Mouse (Mus musculus): ENCODE measurements around the gene Kidins220. TPM values are rescaled to one million over a fixed set of nuclear protein-coding genes. Genes with fewer than 3 reads are reported as not detected.

Gene Kidins220
- 161 and 165 TPM in 2 replicates for polyA plus RNA-seq (2012; rRNA removed)

- Histone ChIP-seq H3K4me3 (replicated peaks; ENCODE audit: insufficient read depth, low read depth, low read length) (peak within 1 kb of the TSS; percentile 81), H3K27ac (ENCODE audit: insufficient read depth, low read length) (no peak within 1 kb of the TSS; the same call in 1 of the 2 replicates), H3K27me3 (ENCODE audit: control insufficient read depth, insufficient read depth, low read length) (no peaks in the 10 kb centered on the region), H3K4me1 (ENCODE audit: control insufficient read depth, insufficient read depth, low read length) (no peaks in the 10 kb centered on the region)
- peak; percentile 92 to 96 for DNase-seq
- 10% methylated on average over 28 of the region's 29 CpGs for WGBS
- TF ChIP-seq POLR2A (IDR thresholded peaks at IDR 0.05; ENCODE audit: borderline replicate concordance, insufficient read depth, low read length) (peak; percentile 91), CTCF (IDR thresholded peaks at IDR 0.05; ENCODE audit: borderline replicate concordance, insufficient read depth, low read depth, low read length) (no peak)
Measured at GRCm38 (mm10) chr12:24974446-24975114, at the start of gene Kidins220. TSS of gene Kidins220 (plus strand) at chr12:24974925.

GRCm38 (mm10) chr12:24925276-24925675, 49.4 kb upstream of the Kidins220 start:
- TF ChIP-seq POLR2A (IDR thresholded peaks at IDR 0.05; ENCODE audit: borderline replicate concordance, insufficient read depth, low read length), result no peak
- TF ChIP-seq CTCF (IDR thresholded peaks at IDR 0.05; ENCODE audit: borderline replicate concordance, insufficient read depth, low read depth, low read length), result no peak
- DNase-seq, result no peak
- no peak overlapping the region for H3K27ac ChIP-seq (ENCODE audit: insufficient read depth, low read length)
- WGBS, result 90% methylated on average over 5 of the region's 5 CpGs
- peaks cover 5% of the 10 kb centered on the region for H3K4me1 ChIP-seq (ENCODE audit: control insufficient read depth, insufficient read depth, low read length)
- H3K27me3 ChIP-seq (ENCODE audit: control insufficient read depth, insufficient read depth, low read length), result no peaks in the 10 kb centered on the region
- H3K4me3 ChIP-seq (replicated peaks; ENCODE audit: insufficient read depth, low read depth, low read length), result no peak overlapping the region

- no peak overlapping the region for H3K27ac ChIP-seq (ENCODE audit: insufficient read depth, low read length)
- H3K4me1 ChIP-seq (ENCODE audit: control insufficient read depth, insufficient read depth, low read length), result peaks cover 5% of the 10 kb centered on the region
- 57% methylated on average over 4 of the region's 4 CpGs for WGBS
- DNase-seq, result no peak
- no peak overlapping the region for H3K4me3 ChIP-seq (replicated peaks; ENCODE audit: insufficient read depth, low read depth, low read length)
- TF ChIP-seq POLR2A (IDR thresholded peaks at IDR 0.05; ENCODE audit: borderline replicate concordance, insufficient read depth, low read length) (no peak), CTCF (IDR thresholded peaks at IDR 0.05; ENCODE audit: borderline replicate concordance, insufficient read depth, low read depth, low read length) (no peak)
- no peaks in the 10 kb centered on the region for H3K27me3 ChIP-seq (ENCODE audit: control insufficient read depth, insufficient read depth, low read length)
Measured at GRCm38 (mm10) chr12:24925684-24926083, 49.0 kb upstream of the Kidins220 start.

GRCm38 (mm10) chr12:24928051-24928748, 46.5 kb upstream of the Kidins220 start:
- DNase-seq, result peak; percentile 62 to 64
- Histone ChIP-seq H3K4me3 (replicated peaks; ENCODE audit: insufficient read depth, low read depth, low read length) (no peak overlapping the region), H3K27ac (ENCODE audit: insufficient read depth, low read length) (no peak overlapping the region), H3K27me3 (ENCODE audit: control insufficient read depth, insufficient read depth, low read length) (no peaks in the 10 kb centered on the region), H3K4me1 (ENCODE audit: control insufficient read depth, insufficient read depth, low read length) (peaks cover 5% of the 10 kb centered on the region)
- no peak for TF ChIP-seq POLR2A (IDR thresholded peaks at IDR 0.05; ENCODE audit: borderline replicate concordance, insufficient read depth, low read length)
- no peak for TF ChIP-seq CTCF (IDR thresholded peaks at IDR 0.05; ENCODE audit: borderline replicate concordance, insufficient read depth, low read depth, low read length)
- WGBS, result 41% methylated on average over 18 of the region's 18 CpGs

- Histone ChIP-seq H3K4me3 (replicated peaks; ENCODE audit: insufficient read depth, low read depth, low read length) (no peak overlapping the region), H3K4me1 (ENCODE audit: control insufficient read depth, insufficient read depth, low read length) (peaks cover 5% of the 10 kb centered on the region), H3K27ac (ENCODE audit: insufficient read depth, low read length) (no peak overlapping the region), H3K27me3 (ENCODE audit: control insufficient read depth, insufficient read depth, low read length) (no peaks in the 10 kb centered on the region)
- TF ChIP-seq CTCF (IDR thresholded peaks at IDR 0.05; ENCODE audit: borderline replicate concordance, insufficient read depth, low read depth, low read length) (no peak), POLR2A (IDR thresholded peaks at IDR 0.05; ENCODE audit: borderline replicate concordance, insufficient read depth, low read length) (no peak)
- WGBS, result 62% methylated on average over 7 of the region's 7 CpGs
- DNase-seq, result no peak
Measured at GRCm38 (mm10) chr12:24929043-24929442, 45.7 kb upstream of the Kidins220 start.

- TF ChIP-seq CTCF (IDR thresholded peaks at IDR 0.05; ENCODE audit: borderline replicate concordance, insufficient read depth, low read depth, low read length) (no peak), POLR2A (IDR thresholded peaks at IDR 0.05; ENCODE audit: borderline replicate concordance, insufficient read depth, low read length) (no peak)
- Histone ChIP-seq H3K4me3 (replicated peaks; ENCODE audit: insufficient read depth, low read depth, low read length) (no peak overlapping the region), H3K27me3 (ENCODE audit: control insufficient read depth, insufficient read depth, low read length) (no peaks in the 10 kb centered on the region), H3K27ac (ENCODE audit: insufficient read depth, low read length) (no peak overlapping the region), H3K4me1 (ENCODE audit: control insufficient read depth, insufficient read depth, low read length) (peaks cover 5% of the 10 kb centered on the region)
- no peak for DNase-seq
- 76% methylated on average over 3 of the region's 3 CpGs for WGBS
Measured at GRCm38 (mm10) chr12:24930760-24931159, 44.0 kb upstream of the Kidins220 start.

- TF ChIP-seq CTCF (IDR thresholded peaks at IDR 0.05; ENCODE audit: borderline replicate concordance, insufficient read depth, low read depth, low read length), result no peak
- TF ChIP-seq POLR2A (IDR thresholded peaks at IDR 0.05; ENCODE audit: borderline replicate concordance, insufficient read depth, low read length), result no peak
- H3K27ac ChIP-seq (ENCODE audit: insufficient read depth, low read length), result no peak overlapping the region
- H3K27me3 ChIP-seq (ENCODE audit: control insufficient read depth, insufficient read depth, low read length), result no peaks in the 10 kb centered on the region
- no peak overlapping the region for H3K4me3 ChIP-seq (replicated peaks; ENCODE audit: insufficient read depth, low read depth, low read length)
- peaks cover 5% of the 10 kb centered on the region for H3K4me1 ChIP-seq (ENCODE audit: control insufficient read depth, insufficient read depth, low read length)
- no peak for DNase-seq
- 55% methylated on average over 6 of the region's 6 CpGs for WGBS
Measured at GRCm38 (mm10) chr12:24932120-24932519, 42.6 kb upstream of the Kidins220 start.
